Mouse (Mus musculus) liver, postnatal 0 days (tissue): ENCODE results near the gene Cass4.

Source experiments
- CTCF ChIP-seq: sonication (generic); IDR thresholded peaks from 2 replicates; pipeline ENCODE4 v1.5.1; 2016; ENCODE audit warnings: antibody characterized with exemption, low read depth
- EP300 ChIP-seq: IDR thresholded peaks from 2 replicates; pipeline ENCODE4 v1.6.1; 2016; ENCODE audit warnings: antibody characterized with exemption, low read depth, mild to moderate bottlenecking

DNA sequence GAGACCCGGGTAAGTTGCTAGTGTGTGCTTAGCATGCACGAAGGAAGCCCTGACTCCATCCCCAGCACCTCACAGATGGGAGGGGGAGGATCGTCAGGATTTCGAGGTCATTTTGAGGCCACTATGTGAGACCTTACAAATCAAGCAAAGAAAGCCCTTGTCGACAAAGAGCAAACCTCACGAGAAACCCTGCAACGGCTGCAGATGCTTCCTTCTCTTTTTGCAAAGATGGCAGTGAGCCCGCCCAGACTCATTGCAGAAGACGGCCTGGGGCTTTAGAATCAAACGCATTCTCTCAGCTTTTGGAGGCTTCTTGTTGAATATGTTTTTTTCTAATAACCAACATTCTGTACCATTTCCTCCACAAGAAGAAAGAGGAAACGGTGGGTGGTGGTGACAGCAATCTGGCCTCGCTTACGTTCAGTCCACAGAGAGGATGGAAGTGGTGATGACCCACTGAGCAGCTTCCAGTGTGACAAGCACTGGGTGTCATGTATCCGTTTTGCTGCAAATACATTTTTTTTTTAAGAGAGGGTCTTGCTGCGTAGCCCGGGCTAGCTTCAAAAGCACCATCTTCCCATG lies 43.9 kb downstream of the Cass4 start:
- TF ChIP-seq CTCF (no peak), EP300 (no peak)
